Mouse (Mus musculus) left cerebral cortex, adult 2 months (tissue): Measurements from ENCODE around the gene Prmt3. TPM values are rescaled to one million over a fixed set of nuclear protein-coding genes. Genes with fewer than 3 reads are reported as not detected.

ENCODE experiments used
- DNase-seq, 2 experiments: peaks; one replicate each; pipeline ENCODE4 v3.0.0; 2021 to 2022; ENCODE audit warnings: low spot score in 2 of 2, mixed read lengths in 1 of 2; ENCODE audit errors: extremely low spot score in 1 of 2
- H3K27ac ChIP-seq: fragments of 200-600 bp; 2 replicates; pipeline ENCODE4 v1.8.1; 2022
- H3K4me3 ChIP-seq: fragments of 200-600 bp; 2 replicates; pipeline ENCODE4 v1.8.1; 2022
- CTCF ChIP-seq: fragments of 200-600 bp; IDR thresholded peaks from 2 replicates; pipeline ENCODE4 v1.8.1; 2022; ENCODE audit warnings: antibody characterized with exemption, mild to moderate bottlenecking, moderate library complexity
- intact Hi-C: fragments of 180-260 bp; cut with DNase I; formaldehyde crosslinking; loops from one replicate; pipeline ENCODE4 v1.15.1; 2025
- total RNA-seq, 2 experiments: library from RNA; stranded (reverse); gene quantifications; 2 replicates each; pipeline ENCODE4 v1.2.3; 2021

The Prmt3 gene
- total RNA-seq, 2 experiments from 2014 or later: 33.5 to 37.3 TPM

DNA sequence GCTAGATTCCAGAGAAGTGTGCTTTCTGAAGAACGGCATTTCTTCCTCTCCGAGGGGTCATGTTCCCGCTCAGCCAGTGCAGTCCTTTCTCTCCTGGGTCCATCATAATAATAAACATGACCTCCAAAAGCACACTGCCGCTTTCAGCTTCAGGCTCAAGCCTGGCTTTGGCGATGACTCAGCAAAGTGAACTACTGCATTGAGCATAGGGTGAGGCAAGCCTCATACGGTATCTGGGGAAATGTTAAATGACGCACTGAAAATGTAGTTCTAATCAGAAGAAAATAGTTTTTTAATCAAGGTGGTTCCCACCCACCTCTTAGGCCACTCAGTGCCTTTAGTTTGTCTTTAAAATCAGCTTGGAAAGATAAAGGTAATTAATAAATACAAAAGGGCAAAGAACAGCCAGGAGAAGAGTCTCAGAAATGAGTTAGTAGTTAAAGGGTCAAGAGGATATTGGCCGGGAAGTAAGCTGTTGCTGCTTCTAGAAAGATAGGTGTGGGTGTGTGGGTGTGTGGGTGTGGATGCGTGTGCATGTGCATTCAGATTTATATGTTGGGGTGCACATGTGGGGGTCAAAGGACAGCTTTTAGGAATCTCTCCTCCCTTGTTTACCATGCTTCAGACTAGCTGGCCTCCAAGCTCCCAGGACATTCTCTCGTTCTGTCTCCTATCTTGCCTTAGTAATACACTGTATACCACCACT, 14.0 kb upstream of the Prmt3 start:
- TF ChIP-seq CTCF: no peak
- DNase-seq: no peak
- Histone ChIP-seq H3K27ac (no peak overlapping the region; the same call in 1 of the 2 replicates), H3K4me3 (no peak overlapping the region)
- intact Hi-C loops: no loop called here

DNA sequence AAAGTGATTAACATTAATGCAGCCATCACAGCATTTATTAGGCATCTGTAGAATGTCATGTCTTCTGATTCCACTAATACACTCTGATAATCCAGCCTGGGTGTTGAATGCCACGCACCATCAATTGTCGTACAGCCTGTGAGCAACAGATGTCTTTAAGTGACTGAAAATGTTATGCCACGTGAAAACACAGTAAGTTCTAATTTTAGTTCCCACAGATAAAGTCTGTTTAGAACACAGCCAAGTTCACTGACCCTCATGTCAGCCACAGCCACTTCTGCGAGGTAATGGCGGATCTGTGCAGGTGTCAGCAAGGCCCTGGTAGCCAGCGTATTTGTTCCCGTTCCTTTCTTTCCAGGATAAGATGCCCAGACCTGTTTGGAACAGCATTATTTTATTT, 12.0 kb upstream of the Prmt3 start:
- no peak for TF ChIP-seq CTCF
- intact Hi-C loops: no loop called here
- Histone ChIP-seq H3K27ac (no peak overlapping the region), H3K4me3 (no peak overlapping the region)
- DNase-seq: no peak

DNA sequence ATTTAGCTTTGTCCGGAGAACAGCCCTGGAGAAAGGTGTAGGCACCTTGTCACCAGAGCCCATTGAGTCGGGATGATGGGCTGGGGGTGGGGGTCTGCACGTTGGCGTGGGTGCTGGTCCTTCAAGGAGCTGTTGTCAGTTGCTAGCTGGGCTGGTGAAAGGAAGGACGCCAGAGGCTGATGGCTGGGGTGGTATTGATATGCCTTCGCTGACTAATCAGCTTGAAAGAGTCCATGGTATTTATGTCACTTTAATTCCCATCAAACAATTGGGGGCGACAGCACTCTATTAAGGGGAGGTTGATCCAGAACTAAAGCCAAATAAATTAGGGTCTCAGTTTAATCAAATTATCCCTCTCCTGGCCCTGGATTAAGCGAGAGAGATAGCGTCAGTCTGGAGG, 9.6 kb upstream of the Prmt3 start:
- no peak for TF ChIP-seq CTCF
- intact Hi-C loops: no loop called here
- no peak for DNase-seq
- H3K4me3 ChIP-seq: no peak overlapping the region
- no peak overlapping the region for H3K27ac ChIP-seq

DNA sequence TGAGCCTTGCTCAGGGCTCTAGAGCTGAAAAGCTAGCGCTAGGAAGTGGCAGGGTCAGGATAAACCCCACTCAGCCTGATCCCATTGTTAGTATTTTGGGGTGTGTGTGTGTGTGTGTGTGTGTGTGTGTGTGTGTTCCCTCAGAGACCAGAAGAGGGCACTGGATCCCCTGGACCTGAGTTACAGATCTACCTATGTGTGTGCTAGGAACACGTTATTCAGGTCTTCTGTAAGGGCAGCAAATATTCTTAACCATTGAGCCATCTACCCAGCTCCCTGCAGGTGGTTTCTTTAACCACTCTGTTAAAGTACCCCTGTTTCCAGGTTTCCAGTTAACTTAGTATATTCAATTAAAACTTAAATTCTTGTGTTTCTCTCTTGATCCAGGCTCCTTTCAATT, 3.8 kb upstream of the Prmt3 start:
- no peak for TF ChIP-seq CTCF
- Histone ChIP-seq H3K27ac (no peak overlapping the region), H3K4me3 (no peak overlapping the region)
- DNase-seq: no peak
- intact Hi-C loops: loop anchor here (10.0 kb wide), 1 partner anchor 1660 kb away; no protein-coding TSS in a partner anchor

DNA sequence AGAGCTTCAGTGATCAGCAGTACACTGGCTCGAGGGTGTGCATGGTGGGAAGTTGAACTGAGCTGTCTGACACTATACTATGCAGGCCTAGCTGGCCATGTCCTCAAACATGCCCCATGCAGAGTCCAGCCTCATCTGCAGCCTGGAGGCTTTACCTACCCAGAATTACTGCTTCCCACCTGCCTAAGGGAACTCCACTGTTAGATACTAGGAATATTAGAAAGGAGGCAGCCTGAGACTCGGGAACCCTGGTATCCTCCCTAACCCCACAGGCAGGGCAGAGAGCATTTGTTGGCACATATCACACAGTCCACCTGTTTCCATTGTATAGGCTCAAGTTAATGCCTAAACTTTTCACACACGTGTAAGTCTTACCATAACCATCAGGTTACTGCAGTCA, 561 bp upstream of the Prmt3 start:
- intact Hi-C loops: loop anchor here (10.0 kb wide), 1 partner anchor 1657 kb away; no protein-coding TSS in a partner anchor
- Histone ChIP-seq H3K4me3 (no peak overlapping the region), H3K27ac (no peak overlapping the region; the same call in 1 of the 2 replicates)
- no peak for DNase-seq
- TF ChIP-seq CTCF: no peak

DNA sequence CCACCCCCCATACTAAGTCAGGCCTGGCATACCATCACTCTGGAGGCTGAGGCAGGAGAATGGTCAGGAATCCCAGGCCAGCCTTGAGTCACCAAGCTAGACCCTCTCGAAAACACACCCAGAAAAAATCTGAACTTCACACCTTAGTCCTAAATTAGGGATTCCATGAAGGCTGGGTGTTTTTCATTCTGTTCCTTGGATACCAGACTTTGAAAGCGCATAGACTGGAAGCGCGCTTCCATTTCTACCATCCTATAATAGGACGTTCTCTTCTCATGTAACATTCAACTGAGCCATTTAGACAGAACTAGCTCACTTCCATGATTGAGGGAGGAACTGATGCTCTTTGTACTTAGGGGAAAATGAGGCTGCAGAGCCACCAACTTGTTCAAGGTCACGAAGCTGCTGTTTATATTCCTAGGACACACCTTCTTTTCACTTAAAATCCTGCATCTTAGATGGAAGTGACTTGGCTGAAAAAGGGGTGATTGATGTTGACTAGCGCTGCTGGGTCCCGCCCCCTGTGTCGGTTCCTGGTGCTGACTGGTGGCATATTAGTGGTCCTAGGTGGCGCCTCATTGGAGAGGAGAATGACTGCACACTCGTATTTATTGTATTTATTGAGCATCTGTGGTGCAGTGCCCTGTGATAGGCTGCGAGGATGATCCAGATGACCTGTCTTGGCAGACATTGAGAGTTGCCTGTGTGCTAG, 914 bp downstream of the Prmt3 start:
- intact Hi-C loops: loop anchor here (1.0 to 10.0 kb wide), 2 partner anchors 144 to 1656 kb away; no protein-coding TSS in a partner anchor
- peak in 1 of 2 experiments; percentile 37 for DNase-seq
- no peak for TF ChIP-seq CTCF
- peak overlapping the region; percentile 86 for H3K27ac ChIP-seq
- H3K4me3 ChIP-seq: peak overlapping the region; percentile 74

DNA sequence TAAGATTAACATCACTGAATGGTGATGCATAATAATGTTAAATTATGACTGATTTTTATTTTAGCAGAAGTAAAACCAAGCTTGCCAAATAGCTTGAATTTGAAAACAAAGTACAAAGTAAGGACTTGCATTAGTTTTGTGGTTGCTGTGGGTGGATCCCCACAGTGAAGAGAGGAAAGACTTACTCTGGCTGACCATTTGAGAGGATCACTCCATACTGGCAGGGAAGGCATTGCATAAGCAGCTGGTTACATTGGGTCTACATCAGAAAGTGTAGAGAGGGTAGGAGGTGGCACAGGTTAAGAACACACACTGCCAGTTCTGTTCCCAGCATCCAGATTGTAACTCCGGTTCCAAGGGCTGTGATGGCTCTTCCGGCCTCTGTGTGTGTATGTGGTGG, 4.9 kb downstream of the Prmt3 start:
- no peak for TF ChIP-seq CTCF
- intact Hi-C loops: no loop called here

DNA sequence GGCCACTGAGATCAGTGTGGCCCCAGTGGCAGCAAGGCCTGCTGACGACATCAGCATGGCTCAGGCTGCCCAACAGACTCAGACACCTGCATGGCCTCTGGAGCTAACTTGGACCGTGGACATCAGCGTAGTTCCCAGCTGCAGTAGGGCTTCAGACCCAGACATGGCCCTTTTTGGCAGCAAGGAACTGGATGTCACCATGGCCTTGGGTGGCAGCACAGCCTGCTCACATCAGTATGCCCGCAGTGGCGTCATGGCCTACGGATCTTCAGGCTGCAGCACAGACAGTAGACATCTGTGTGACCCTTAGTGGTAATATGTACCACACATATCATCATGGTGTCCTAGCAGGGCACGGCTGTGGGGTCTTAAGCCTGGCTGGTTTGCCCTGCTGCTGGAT, 7.0 kb downstream of the Prmt3 start:
- no peak overlapping the region for H3K27ac ChIP-seq
- intact Hi-C loops: no loop called here
- no peak overlapping the region for H3K4me3 ChIP-seq
- DNase-seq: no peak
- TF ChIP-seq CTCF: no peak

More for the DNA sequence above, 4.9 kb downstream of the Prmt3 start:
- H3K27ac ChIP-seq: no peak overlapping the region
- DNase-seq: no peak
- H3K4me3 ChIP-seq: no peak overlapping the region

DNA sequence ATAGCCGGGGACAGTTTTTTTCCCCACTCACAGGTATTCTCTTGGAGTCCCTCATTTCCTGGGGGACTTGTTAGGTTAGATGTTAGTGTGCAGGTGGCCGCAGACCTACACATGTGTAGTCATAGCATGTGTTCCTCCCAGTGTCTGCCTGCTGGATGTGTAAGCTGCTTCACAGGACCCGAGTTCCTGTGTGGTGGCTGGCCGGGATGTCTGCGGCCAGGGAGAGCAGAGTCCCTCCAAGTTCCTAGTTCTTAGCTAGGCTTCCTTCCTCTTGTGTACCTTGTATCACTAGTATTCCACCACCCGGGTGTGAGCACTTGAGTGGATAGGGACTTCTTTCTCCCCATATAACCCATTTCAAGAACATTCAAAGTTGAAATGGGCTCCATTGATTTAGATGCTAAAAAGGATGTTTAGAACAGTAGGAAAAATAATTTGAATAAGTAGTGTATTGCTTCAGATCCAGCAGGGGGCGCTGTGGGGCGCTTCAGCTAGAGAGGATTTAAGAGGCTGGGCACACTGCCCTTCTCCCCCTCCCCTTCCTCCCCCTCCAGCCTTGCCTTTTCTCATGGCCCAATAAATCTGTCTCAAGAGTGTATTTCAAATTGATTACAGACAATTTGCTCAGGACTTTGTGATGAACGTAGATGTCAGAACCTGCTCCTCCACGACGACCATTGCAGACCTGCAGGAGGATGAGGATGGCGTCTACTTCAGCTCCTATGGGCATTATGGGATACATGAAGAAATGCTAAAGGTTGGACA, 8.7 kb downstream of the Prmt3 start:
- Histone ChIP-seq H3K4me3 (no peak overlapping the region), H3K27ac (no peak overlapping the region)
- intact Hi-C loops: no loop called here
- TF ChIP-seq CTCF: peak; percentile 82
- DNase-seq: peak; percentile 50 to 58

DNA sequence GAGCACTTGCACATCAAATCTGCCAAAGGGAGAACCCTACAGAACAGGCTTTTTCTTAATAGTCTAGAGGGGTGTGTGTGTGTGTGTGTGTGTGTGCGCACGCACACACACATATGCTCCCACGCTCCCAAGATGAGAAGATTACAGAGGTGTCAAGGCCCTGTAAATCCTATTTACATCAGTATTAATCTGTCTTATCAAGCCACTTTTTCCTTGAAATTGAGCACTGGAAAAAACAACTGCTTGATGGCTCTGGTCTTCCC, 9.2 kb downstream of the Prmt3 start:
- TF ChIP-seq CTCF: no peak
- H3K4me3 ChIP-seq: no peak overlapping the region
- H3K27ac ChIP-seq: no peak overlapping the region
- intact Hi-C loops: no loop called here
- DNase-seq: no peak

DNA sequence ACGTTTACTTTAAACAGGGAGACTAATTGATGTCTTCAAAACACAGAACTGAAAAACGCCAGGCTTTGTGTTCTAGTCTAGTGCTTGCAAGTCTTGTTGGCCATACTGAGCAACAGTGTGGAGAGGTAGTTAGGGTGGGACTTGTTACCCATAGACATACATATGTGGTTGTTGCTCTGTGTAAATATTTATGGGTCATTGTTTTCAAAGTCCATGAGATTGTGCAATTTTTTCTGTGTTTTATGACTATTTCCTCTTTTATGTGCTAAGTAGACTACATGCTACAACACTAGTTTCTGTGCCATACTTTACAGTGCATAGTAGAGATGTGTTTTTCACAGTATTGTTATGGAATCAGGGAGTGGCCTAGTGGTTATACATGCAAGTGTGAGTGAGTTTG, 16.2 kb downstream of the Prmt3 start:
- intact Hi-C loops: no loop called here
- no peak overlapping the region for H3K4me3 ChIP-seq
- no peak for DNase-seq
- TF ChIP-seq CTCF: no peak
- no peak overlapping the region for H3K27ac ChIP-seq

DNA sequence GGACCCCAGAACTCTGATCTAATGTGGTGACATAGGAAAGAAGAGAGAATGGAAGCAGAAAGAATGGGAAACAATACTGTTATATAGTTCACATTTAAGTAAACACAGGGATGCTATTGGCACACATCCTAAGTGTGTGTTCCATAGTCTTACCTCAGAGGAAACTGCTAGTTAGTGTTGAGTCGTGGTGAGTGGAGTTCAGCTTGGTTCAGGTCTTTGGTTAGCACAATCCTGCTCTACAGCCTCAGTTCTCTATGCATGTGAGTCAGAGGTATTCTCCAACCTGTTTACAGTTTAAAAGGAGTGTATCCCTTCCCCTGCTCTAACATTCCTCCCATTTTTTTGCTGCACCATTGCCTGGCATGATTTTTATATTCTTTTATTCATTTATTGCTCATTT, 19.0 kb downstream of the Prmt3 start:
- no peak for TF ChIP-seq CTCF
- Histone ChIP-seq H3K4me3 (no peak overlapping the region), H3K27ac (no peak overlapping the region)
- intact Hi-C loops: no loop called here
- no peak for DNase-seq
